Mouse (Mus musculus): ENCODE data around the gene Cep104.

- TF ChIP-seq CTCF (IDR thresholded peaks at IDR 0.05; ENCODE audit: low read depth, low read length) (no peak), POLR2A (IDR thresholded peaks at IDR 0.05; ENCODE audit: extremely low read depth, insufficient read depth, low read length) (no peak)
Measured at GRCm38 (mm10) chr4:153955651-153956050, 19.3 kb upstream of the Cep104 start.

All from liver, adult 2 months (tissue).